Mouse (Mus musculus): Measurements from ENCODE around the gene Fzr1. TPM values are rescaled to one million over a fixed set of nuclear protein-coding genes. Genes with fewer than 3 reads are reported as not detected.

Fzr1 gene
- total and polyA plus RNA-seq, 2 experiments from 2014 or later, result 98.3 to 147 TPM

GRCm38 (mm10) chr10:81401521-81402226 lies 23.4 kb upstream of the Fzr1 start:
- DNase-seq (ENCODE audit: low spot score) (peak; percentile 65), ATAC-seq (ENCODE audit: low FRiP score) (peak; percentile 29; the same call in 1 of the 2 replicates)
- no peaks in the 10 kb centered on the region for H3K27me3 ChIP-seq (ENCODE audit: insufficient read depth, low read length)
- H3K4me2 ChIP-seq (ENCODE audit: low read depth, low read length, poor library complexity, severe bottlenecking), result 0 out of 2 replicates have a peak overlapping the region, but pooled peaks have one; percentile 2
- peak overlapping the region; percentile 47; the same call in 1 of the 2 replicates for H3K27ac ChIP-seq (ENCODE audit: low read depth, low read length)
- H3K9ac ChIP-seq (replicated peaks; ENCODE audit: low read length, poor library complexity, severe bottlenecking), result no peak overlapping the region
- 10% methylated on average over 18 of the region's 18 CpGs for WGBS
- H3K4me3 ChIP-seq (ENCODE audit: low read depth, low read length), result no peak overlapping the region
- no peak for TF ChIP-seq CTCF (IDR thresholded peaks at IDR 0.05)
- H3K9me3 ChIP-seq (ENCODE audit: low read length), result no peaks in the 10 kb centered on the region
- H3K36me3 ChIP-seq (ENCODE audit: insufficient read depth, low read length), result peaks cover 48% of the 10 kb centered on the region
- H3K4me1 ChIP-seq (ENCODE audit: insufficient read depth, low read length), result no peaks in the 10 kb centered on the region

GRCm38 (mm10) chr10:81401205-81401520 lies 22.8 kb upstream of the Fzr1 start:
- H3K4me1 ChIP-seq (ENCODE audit: insufficient read depth, low read length), result no peaks in the 10 kb centered on the region
- H3K9me3 ChIP-seq (ENCODE audit: low read length), result no peaks in the 10 kb centered on the region
- WGBS, result 37% methylated on average over 10 of the region's 10 CpGs
- H3K4me3 ChIP-seq (ENCODE audit: low read depth, low read length), result no peak overlapping the region
- TF ChIP-seq CTCF (IDR thresholded peaks at IDR 0.05), result no peak
- H3K27me3 ChIP-seq (ENCODE audit: insufficient read depth, low read length), result no peaks in the 10 kb centered on the region
- DNase-seq (ENCODE audit: low spot score) (no peak), ATAC-seq (ENCODE audit: low FRiP score) (peak; percentile 4; the same call in 1 of the 2 replicates)
- H3K36me3 ChIP-seq (ENCODE audit: insufficient read depth, low read length), result peaks cover 43% of the 10 kb centered on the region
- no peak overlapping the region; the same call in 1 of the 2 replicates for H3K27ac ChIP-seq (ENCODE audit: low read depth, low read length)
- no peak overlapping the region for H3K4me2 ChIP-seq (ENCODE audit: low read depth, low read length, poor library complexity, severe bottlenecking)
- no peak overlapping the region for H3K9ac ChIP-seq (replicated peaks; ENCODE audit: low read length, poor library complexity, severe bottlenecking)

DNA sequence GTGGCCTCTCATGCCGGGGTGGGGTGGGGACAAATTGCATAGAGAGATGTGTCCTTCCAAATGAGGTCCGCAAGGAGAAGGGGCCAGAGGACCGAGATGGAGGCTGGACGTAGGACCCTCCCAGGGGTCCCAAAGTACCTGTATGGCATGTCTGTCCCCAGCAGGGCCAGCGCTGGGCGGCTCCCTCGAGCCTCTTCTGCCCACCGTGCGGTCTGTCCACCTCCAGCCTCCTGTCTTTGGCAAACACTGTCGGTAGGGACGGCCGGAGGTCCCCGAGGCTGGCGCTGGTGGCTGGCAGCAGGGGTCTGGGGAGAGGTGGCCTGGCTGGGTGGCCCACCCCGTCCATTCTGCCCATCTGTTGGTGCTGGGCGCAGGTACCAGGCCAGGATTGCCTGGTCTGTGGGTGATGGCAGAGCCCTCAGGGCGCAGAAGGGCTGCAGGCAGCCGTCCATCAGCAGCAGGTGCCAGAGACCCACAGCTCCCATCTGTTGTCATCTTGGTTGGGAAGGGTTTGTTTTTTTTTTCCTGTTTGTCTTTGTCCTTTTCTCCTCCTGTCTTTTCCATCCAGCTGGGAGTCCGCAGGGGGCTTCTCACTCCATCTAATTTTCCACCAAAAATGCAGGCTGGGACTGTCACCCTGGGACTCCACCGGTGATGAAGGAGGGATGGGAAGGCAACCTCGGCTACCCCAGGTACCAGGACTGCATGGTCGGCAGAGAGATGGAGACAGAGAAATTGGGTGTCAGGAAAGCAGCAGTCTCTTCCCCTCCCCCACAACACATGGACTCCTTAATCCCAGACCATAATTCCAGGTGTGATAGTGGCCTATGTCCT lies 22.3 kb upstream of the Fzr1 start:
- TF ChIP-seq CTCF (IDR thresholded peaks at IDR 0.05), result no peak
- WGBS, result 54% methylated on average over 22 of the region's 22 CpGs
- no peak overlapping the region for H3K27ac ChIP-seq (ENCODE audit: low read depth, low read length)
- H3K27me3 ChIP-seq (ENCODE audit: insufficient read depth, low read length), result no peaks in the 10 kb centered on the region
- no peaks in the 10 kb centered on the region for H3K4me1 ChIP-seq (ENCODE audit: insufficient read depth, low read length)
- ATAC-seq (ENCODE audit: low FRiP score), result no peak
- no peak overlapping the region for H3K9ac ChIP-seq (replicated peaks; ENCODE audit: low read length, poor library complexity, severe bottlenecking)
- peaks cover 37% of the 10 kb centered on the region for H3K36me3 ChIP-seq (ENCODE audit: insufficient read depth, low read length)
- H3K4me2 ChIP-seq (ENCODE audit: low read depth, low read length, poor library complexity, severe bottlenecking), result peak overlapping the region; percentile 15; the same call in 1 of the 2 replicates
- H3K4me3 ChIP-seq (ENCODE audit: low read depth, low read length), result no peak overlapping the region
- H3K9me3 ChIP-seq (ENCODE audit: low read length), result no peaks in the 10 kb centered on the region
- DNase-seq (ENCODE audit: low spot score), result peak; percentile 59

- Histone ChIP-seq H3K4me3 (ENCODE audit: low read depth, low read length) (no peak overlapping the region), H3K9ac (replicated peaks; ENCODE audit: low read length, poor library complexity, severe bottlenecking) (no peak overlapping the region), H3K4me1 (ENCODE audit: insufficient read depth, low read length) (no peaks in the 10 kb centered on the region), H3K9me3 (ENCODE audit: low read length) (no peaks in the 10 kb centered on the region), H3K27ac (ENCODE audit: low read depth, low read length) (no peak overlapping the region), H3K4me2 (ENCODE audit: low read depth, low read length, poor library complexity, severe bottlenecking) (0 out of 2 replicates have a peak overlapping the region, but pooled peaks have one; percentile 15), H3K27me3 (ENCODE audit: insufficient read depth, low read length) (no peaks in the 10 kb centered on the region), H3K36me3 (ENCODE audit: insufficient read depth, low read length) (peaks cover 33% of the 10 kb centered on the region)
- DNase-seq (ENCODE audit: low spot score) (no peak), ATAC-seq (ENCODE audit: low FRiP score) (no peak)
- 79% methylated on average over 18 of the region's 18 CpGs for WGBS
- no peak for TF ChIP-seq CTCF (IDR thresholded peaks at IDR 0.05)
Measured at GRCm38 (mm10) chr10:81399798-81400308, 21.5 kb upstream of the Fzr1 start.

GRCm38 (mm10) chr10:81399296-81399695 lies 21.0 kb upstream of the Fzr1 start:
- no peak for ATAC-seq (ENCODE audit: low FRiP score)
- Histone ChIP-seq H3K27ac (ENCODE audit: low read depth, low read length) (no peak overlapping the region; the same call in 1 of the 2 replicates), H3K36me3 (ENCODE audit: insufficient read depth, low read length) (peaks cover 27% of the 10 kb centered on the region), H3K9me3 (ENCODE audit: low read length) (no peaks in the 10 kb centered on the region), H3K27me3 (ENCODE audit: insufficient read depth, low read length) (no peaks in the 10 kb centered on the region), H3K4me1 (ENCODE audit: insufficient read depth, low read length) (no peaks in the 10 kb centered on the region), H3K9ac (replicated peaks; ENCODE audit: low read length, poor library complexity, severe bottlenecking) (no peak overlapping the region), H3K4me2 (ENCODE audit: low read depth, low read length, poor library complexity, severe bottlenecking) (no peak overlapping the region), H3K4me3 (ENCODE audit: low read depth, low read length) (no peak overlapping the region)
- TF ChIP-seq CTCF (IDR thresholded peaks at IDR 0.05), result no peak
- WGBS, result 57% methylated on average over 4 of the region's 5 CpGs
- DNase-seq (ENCODE audit: low spot score), result no peak

Data from midbrain, postnatal 0 days (tissue).